Mouse (Mus musculus): Measurements from ENCODE around the gene Klk1. TPM values are rescaled to one million over a fixed set of nuclear protein-coding genes. Genes with fewer than 3 reads are reported as not detected.
A peak's percentile ranks its signal among the peaks of the same experiment; 100 is the strongest.
"Not testable (repeated sequence)": the region's sequence is repeated elsewhere in the genome, so short reads cannot be mapped to it uniquely, and the experiment has no call there.

Gene Klk1
- polyA plus RNA-seq (2012; rRNA removed) = 0.17 and 0.40 TPM in 2 replicates

GRCm38 (mm10) chr7:44225076-44225475, at the start of gene Klk1:
Gene Klk1, plus strand, starts transcription at chr7:44225360.
- no peak for DNase-seq (ENCODE audit: low spot score)

DNA sequence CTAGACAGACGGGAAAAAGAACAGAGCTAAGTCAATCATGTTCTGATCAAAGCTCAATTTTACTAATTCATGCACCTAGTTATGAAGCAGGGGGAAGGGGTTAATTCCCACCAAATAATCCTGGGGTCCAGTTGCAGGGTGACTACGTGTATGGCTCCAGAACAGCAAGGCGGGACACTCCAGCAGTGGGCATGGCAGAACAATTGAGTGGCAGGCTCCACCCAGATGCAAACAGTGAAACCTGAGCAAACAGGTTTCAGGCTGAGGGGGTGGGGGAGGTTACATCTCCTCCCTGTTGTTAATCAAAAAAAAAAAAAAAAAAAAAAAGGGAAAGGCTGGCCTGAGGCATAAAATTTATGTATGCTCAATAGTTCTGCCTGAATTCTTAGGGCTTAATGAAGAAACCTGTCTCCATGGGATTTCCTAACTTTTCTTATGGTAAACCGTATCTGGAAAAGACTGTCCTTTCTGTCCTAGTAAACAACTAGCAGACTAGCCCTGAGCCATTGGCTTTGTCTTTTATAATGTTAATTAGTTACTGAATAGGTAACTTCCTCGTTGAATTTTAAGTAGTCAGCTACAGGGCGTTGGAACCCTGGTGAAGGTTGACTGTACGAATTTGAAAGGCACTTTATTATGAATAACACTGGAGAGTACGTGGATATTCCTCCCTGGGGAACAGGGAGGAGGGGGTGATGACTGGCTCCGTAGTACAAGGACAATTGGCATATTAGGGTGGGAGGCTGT, 45.7 kb upstream of the Klk1 start:
- DNase-seq (ENCODE audit: low spot score) = no peak

DNA sequence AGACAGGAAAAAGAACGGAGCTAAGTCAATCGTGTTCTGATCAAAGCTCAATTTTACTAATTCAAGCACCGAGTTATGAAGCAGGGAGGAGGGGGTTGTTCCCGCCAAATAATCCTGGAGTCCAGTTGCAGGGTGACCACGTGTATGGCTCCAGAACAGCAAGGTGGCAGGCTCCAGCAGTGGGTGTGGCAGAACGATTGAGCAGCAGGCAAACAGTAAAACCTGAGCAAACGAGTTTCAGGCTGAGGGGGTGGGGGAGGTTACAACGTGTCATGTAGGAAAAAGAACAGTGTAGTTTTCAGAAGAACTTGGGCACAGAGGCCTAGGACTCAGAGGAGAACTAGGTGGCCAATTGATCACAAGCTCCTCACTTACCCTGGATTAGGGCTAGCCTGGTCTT, 38.6 kb upstream of the Klk1 start:
- not testable (repeated sequence) for DNase-seq (ENCODE audit: low spot score)

GRCm38 (mm10) chr7:44187936-44188335, 37.2 kb upstream of the Klk1 start, which contains the start of gene Klk1b24:
Gene Klk1b24, plus strand, starts transcription at chr7:44188236.
- DNase-seq (ENCODE audit: low spot score) = not testable (repeated sequence)

DNA sequence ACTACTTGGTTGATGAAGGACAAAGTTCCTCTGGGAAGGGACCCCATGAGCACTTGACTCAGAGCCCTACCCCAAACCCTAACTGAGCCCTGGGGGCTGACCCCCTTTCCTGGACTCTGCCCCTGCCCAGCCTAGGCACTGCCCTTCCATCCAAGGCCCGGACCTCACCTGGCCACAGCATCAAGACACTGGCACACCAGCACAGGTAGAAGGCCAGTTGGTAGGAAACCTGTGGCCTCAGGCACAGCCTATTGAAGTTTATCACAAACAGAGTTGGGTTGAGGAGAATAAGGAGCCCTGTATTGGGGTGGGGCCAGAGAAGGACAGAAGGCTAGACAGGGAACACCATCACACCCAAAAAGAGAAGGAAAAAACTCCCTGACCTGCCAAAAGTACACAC, 31.7 kb upstream of the Klk1 start:
- peak; percentile 10 for DNase-seq (ENCODE audit: low spot score)

DNA sequence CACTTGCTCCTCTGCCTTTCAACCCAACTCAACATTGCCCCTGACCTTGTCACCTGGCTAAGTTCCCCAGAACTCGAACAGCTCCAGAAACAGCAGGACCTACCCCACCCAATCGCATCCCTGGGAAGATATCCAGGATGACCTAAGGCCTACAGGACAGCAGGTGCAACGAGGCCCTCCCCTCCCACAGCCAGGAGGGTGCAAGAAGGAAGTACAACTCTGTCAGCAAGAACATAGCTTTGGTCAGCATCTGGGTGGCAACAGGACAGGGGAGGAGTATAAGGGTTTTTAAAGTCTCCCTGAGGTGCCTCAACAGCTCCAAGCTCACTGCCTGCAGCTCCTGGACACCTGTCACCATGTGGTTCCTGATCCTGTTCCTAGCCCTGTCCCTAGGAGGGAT, 27.3 kb upstream of the Klk1 start, which contains the start of gene Klk1b3:
Gene Klk1b3 (plus strand): TSS at position 301 of the 400 bp plus-strand sequence.
- no peak for DNase-seq (ENCODE audit: low spot score)

DNA sequence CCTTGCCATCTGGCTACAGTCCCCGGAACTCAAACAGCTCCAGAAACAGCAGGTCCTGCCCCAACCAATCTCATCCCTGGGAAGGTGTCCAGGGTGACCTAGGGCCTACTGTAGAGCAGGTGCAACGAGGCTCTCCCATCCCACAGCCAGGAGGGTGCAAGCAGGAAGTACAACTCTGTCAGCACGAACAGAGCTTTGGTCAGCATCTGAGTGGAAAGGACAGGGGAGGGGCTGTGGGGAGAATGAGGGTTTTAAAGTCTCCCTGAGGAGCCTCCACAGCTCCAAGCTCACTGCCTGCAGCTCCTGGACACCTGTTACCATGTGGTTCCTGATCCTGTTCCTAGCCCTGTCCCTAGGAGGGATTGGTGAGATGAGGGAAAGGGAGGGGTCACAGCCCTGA, 18.0 kb upstream of the Klk1 start, which contains the start of gene Klk1b4:
Gene Klk1b4 (plus strand): TSS at position 301 of the 400 bp plus-strand sequence.
- not testable (repeated sequence) for DNase-seq (ENCODE audit: low spot score)

GRCm38 (mm10) chr7:44208307-44208706, 16.9 kb upstream of the Klk1 start:
- DNase-seq (ENCODE audit: low spot score) = no peak

DNA sequence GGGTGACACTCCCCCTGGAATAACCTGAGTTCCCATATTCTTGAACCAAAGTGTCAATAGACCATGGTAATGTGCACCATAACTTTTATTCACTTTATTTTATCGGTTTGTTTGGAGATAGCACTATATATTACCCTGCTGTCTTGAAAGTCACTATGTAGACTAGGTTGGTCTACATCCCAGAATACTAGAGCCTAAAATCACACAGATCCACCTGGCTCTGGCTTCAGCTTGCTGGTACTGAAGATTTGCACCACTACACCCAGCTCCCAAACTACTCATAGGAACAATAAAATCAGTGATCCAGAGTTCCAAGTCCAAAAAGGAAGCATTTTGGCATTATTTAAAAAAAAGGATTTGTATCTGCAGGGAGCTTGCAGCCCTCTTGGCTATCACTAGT, 9.5 kb upstream of the Klk1 start, which contains the start of gene Klk1b5:
Gene Klk1b5 (plus strand): TSS at position 301 of the 400 bp plus-strand sequence.
- no peak for DNase-seq (ENCODE audit: low spot score)

DNA sequence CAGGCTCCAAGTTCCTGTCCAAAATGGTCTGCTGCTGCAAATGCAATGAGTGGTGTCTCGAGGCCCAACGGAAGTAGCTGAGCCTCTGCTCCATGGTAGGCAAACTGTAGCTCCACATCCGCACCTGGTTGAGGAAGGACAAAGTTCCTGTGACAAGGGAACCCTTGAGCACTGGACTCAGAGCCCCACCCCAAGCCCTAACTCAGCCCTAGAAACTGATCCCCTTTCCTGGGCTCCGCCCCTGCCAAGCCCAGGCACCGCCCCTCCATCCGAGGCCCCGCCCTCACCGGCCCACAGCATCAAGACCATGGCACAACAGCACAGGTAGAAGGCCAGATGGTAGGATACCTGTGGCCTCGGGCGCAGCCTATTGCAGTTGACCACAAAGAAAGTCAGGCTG, 3.6 kb upstream of the Klk1 start:
- not testable (repeated sequence) for DNase-seq (ENCODE audit: low spot score)

GRCm38 (mm10) chr7:44222335-44222734, 2.8 kb upstream of the Klk1 start:
- not testable (repeated sequence) for DNase-seq (ENCODE audit: low spot score)

DNA sequence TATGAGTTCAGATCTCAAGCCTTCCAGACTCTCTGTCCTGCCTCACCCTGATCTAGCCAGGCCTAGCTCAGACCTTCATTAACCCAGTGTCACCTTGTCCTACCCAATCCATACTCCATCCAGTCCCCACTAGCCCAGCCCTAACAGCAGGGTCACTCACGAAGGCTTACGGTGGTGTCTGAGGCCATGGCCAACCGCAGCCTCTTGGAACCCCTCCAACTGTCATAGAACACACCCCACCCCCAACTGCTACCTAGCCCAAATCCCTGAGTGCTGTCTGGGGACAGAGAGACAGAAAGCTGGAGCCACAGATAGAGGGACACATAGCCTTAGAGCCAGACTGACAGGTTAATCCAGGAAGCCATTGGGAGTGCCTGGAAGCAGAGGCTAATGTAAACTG, 10.7 kb downstream of the Klk1 start, which contains the start of gene Gm36864:
Gene Gm36864 (plus strand): TSS at position 269 of the 400 bp plus-strand sequence.
- DNase-seq (ENCODE audit: low spot score) = no peak

- no peak for DNase-seq (ENCODE audit: low spot score)
Observed at GRCm38 (mm10) chr7:44239913-44240312, 14.8 kb downstream of the Klk1 start.

DNA sequence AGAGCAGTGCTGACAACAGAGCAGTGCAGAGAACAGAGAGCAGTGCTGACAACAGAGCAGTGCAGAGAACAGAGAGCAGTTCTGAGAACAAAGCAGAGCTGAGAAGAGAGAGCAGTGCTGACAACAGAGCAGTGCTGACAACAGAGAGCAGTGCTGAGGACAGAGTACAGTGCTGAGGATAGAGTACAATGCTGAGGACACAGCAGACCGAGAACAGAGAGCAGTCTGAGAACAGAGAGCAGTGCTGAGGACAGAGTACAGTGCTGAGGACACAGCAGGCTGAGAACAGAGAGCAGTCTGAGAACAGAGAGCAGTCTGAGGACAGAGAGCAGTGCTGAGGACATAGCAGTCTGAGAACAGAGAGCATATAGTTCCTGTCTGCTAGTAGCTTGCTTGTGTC, 15.6 kb downstream of the Klk1 start:
- DNase-seq (ENCODE audit: low spot score) = no peak

DNA sequence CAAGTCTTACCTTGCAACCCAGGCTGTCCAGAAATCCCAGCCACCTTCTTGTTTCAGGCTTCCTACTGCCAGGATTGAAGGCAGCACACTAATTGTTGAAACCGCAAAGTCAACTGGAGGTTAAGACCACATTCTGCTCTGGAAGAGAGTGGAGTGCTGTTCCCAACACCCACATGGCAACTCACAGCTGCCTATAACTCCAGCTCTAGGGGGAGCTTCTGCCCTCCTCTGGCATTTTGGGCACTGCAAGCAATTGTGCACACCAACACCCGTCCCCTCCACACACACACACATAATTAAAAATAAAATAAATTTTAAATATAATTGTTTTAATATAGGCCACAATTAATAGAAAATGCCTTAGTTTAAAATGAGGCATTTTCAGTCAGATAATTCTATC, 16.0 kb downstream of the Klk1 start:
- DNase-seq (ENCODE audit: low spot score) = no peak

DNA sequence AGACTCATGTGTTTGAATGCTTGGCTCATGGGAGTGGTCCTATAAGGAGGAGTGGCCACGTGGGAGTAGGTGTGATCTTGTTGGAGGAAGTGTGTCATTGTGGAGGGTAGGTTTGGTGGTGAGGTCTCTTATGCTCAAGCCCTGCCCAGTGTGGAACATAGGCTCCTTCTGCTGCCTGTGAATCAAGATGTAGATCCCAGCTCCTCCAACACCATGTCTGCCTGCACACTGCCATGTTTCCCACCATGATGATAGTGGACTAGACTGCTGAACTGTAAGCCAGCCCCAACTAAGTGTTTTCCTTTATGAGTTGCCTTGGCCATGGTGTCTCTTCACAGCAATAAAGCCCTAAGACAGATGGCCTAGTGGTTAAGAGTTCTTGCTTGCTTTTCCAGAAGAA, 18.9 kb downstream of the Klk1 start:
- DNase-seq (ENCODE audit: low spot score) = no peak

DNA sequence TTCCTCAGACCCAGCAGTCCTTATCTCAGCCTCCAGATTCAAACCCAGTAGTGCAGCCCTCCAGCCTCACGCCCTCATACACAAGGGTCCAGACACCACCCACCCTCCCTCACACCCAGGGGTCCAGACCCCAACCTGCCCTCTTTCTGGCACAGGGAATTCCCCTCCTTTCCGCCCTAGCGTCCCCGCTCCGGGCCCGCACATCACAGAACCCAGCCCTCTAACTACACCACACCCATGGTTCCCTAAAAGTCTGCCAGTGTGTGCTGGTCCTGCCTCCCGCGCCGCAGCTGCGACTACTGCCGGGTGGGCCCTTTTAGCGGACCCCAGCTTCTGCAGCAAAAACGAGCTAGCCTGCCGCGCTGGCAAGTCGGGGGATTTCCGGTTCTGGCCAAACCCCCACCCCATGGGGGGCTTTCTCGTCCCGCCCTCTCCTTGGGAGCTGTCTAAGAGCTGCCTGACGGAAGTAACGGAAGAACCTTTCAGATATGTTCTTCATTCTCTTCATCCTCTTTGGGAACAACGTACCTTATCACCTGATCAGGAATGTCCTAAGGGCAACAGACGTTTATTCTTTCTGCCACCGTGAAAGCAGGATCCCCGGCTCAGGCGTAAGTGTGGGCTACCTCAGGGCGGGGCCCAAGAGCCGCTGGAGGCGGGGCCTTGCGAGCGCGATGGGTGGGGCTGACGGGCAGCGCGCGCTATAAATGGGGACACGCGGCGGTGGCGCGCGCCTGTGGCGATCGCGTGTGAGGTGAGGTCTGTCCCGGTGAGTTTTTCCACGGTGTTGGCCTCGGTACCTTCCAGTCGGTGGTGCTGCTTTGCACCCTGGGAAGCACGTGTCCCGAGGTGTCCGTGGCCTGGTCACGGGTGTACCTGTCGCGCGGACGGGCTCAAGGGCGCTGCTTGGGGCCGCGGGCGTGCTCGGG, 21.2 kb downstream of the Klk1 start, which contains the start of the genes 1700028J19Rik and 2410002F23Rik:
Gene 1700028J19Rik (minus strand): TSS at position 641 of the 929 bp plus-strand sequence.
Gene 2410002F23Rik (plus strand): TSS at position 668 of the 929 bp plus-strand sequence.
- DNase-seq (ENCODE audit: low spot score) = peak; percentile 89

DNA sequence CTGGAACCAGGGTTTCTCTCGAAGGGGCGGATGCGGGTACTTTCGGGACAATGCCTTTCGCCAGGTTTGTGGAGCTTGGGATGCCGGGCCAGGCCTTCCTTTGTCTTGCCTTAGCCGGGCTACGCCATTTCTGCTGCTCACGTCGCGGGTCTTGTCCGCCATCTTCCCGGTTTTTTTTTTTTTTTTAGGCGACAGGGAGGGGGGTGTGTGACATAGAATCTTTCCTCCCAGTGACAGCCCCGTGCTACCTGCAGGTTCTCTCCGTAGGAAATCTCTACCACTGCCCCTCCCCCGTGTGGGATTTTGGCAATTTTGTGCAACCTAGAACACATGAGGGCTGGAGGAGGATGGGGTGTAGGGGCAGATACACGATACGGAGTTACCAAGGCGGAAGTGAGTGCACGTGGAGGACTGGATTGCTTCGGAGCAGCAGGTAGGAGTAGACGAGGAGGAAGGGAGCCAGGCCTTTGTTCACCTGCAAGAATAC, 21.9 kb downstream of the Klk1 start:
- peak; percentile 42 for DNase-seq (ENCODE audit: low spot score)

DNA sequence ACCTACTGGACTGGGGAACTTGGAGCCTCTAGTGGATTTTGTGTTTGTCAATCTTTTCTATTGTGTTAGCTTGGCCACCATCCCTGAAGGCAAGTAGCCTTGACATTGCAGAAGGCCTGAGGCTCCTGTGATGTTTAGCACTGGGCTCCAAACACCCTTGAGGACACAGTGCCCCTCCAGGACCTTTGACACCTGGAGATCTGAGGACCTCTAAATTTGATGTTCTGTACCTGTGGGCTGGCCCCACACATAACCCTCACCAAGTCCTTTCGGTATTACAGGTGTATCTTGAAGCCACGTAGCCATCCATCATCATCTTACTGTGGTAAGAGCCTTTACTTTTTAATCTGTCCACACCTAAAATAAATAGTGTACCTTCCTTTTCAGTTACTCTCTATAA, 22.8 kb downstream of the Klk1 start:
- no peak for DNase-seq (ENCODE audit: low spot score)

DNA sequence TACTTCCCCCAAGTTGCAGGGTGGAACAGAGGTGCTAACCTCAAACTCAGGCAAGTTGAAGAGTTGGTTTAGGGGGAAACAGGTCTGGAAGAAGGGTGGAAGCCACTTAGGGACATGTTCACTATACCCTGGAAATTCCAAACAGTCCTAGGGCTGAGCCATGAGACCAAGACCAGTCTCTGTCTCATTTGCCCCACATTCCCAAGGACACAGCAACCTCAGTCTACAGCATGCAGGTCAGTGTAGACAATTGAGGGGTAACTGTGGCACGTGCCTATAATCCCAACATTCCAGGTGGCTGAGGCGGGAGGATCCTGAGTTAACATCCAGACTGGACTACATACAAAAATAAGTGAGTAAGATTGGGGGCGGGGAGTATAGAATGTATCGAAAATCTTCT, 24.1 kb downstream of the Klk1 start:
- DNase-seq (ENCODE audit: low spot score) = no peak

GRCm38 (mm10) chr7:44250732-44251275, 25.6 kb downstream of the Klk1 start:
- DNase-seq (ENCODE audit: low spot score) = not testable (repeated sequence)

Measured in urinary bladder, adult 2 months (tissue).